Mouse (Mus musculus) lung, embryonic 15.5 days (tissue): ENCODE measurements around the gene Olfr66. TPM values are rescaled to one million over a fixed set of nuclear protein-coding genes. Genes with fewer than 3 reads are reported as not detected.

Source experiments
- ATAC-seq: fragments of 200-750 bp; cut with Nextera tagmentation; 2 replicates; pipeline ENCODE4 v1.8.0; 2017; ENCODE audit warnings: moderate number of reproducible peaks, borderline replicate concordance; ENCODE audit not compliant: low FRiP score, low TSS enrichment; ENCODE audit errors: extremely low read depth
- H3K27ac ChIP-seq: fragments of 300-500 bp; sonication (generic); 2 replicates; pipeline ENCODE4 v1.5.1; 2015; ENCODE audit warnings: moderate library complexity, mild to moderate bottlenecking, inconsistent platforms
- H3K27me3 ChIP-seq: fragments of 300-500 bp; sonication (generic); 2 replicates; pipeline ENCODE4 v1.6.1; 2015; ENCODE audit warnings: inconsistent platforms
- H3K36me3 ChIP-seq: fragments of 300-500 bp; sonication (generic); 2 replicates; pipeline ENCODE4 v1.6.1; 2015; ENCODE audit warnings: inconsistent platforms
- H3K4me1 ChIP-seq: fragments of 300-500 bp; sonication (generic); 2 replicates; pipeline ENCODE4 v1.6.1; 2015; ENCODE audit warnings: inconsistent platforms
- H3K4me2 ChIP-seq: fragments of 300-500 bp; sonication (generic); 2 replicates; pipeline ENCODE4 v1.6.1; 2015; ENCODE audit warnings: inconsistent platforms, mild to moderate bottlenecking, moderate library complexity
- H3K4me3 ChIP-seq: fragments of 300-500 bp; sonication (generic); 2 replicates; pipeline ENCODE4 v1.5.1; 2015; ENCODE audit warnings: mild to moderate bottlenecking, inconsistent platforms
- H3K9ac ChIP-seq: fragments of 300-500 bp; sonication (generic); 2 replicates; pipeline ENCODE4 v1.6.1; 2015; ENCODE audit warnings: inconsistent platforms
- H3K9me3 ChIP-seq: fragments of 300-500 bp; sonication (generic); 2 replicates; pipeline ENCODE4 v1.6.1; 2016; ENCODE audit warnings: inconsistent platforms
- WGBS: fragments of 180-500 bp; shearing (Covaris S2); methylation state at CpG from one replicate; pipeline ENCODE4 v1.1.7; 2015; 5-methylcytosine and 5-hydroxymethylcytosine counted together
- polyA plus RNA-seq: library from polyadenylated mRNA; unstranded; fragments of >200 nt; fragmentation: Nextera tagmentation; extraction: Ambion mirVana; gene quantifications from 2 replicates; pipeline ENCODE4 v1.2.1, GENCODE M21; 2015

Gene Olfr66
- polyA plus RNA-seq, result not detected in 2 replicates

DNA sequence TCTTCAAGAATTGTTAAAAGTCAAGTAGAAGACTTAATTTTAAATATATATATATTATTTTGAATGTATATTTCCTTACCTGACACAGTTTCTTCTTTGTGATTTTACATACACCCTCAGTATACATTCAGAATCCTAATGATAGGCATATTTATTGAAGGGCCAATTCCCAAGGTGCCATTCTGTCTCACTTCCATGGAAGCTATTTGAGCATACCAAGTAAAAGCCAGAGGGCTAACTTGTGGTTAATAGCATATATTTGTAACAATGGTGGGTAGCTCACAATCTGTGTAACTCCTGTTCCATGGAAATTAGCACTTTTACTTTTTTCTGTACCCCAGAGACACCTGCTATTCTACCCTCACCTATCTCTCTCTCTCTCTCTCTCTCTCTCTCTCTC, at the start of gene Olfr66:
Gene Olfr66 (minus strand): TSS at position 101 of the 400 bp plus-strand sequence.
- H3K4me3 ChIP-seq, result no peak within 1 kb of the TSS
- ATAC-seq, result no peak
- no peaks in the 10 kb centered on the region for H3K9me3 ChIP-seq
- H3K36me3 ChIP-seq, result no peaks in the 10 kb centered on the region
- no peak within 1 kb of the TSS for H3K4me2 ChIP-seq
- H3K27me3 ChIP-seq, result no peaks in the 10 kb centered on the region
- H3K27ac ChIP-seq, result no peak within 1 kb of the TSS
- H3K4me1 ChIP-seq, result no peaks in the 10 kb centered on the region
- H3K9ac ChIP-seq, result no peak within 1 kb of the TSS

DNA sequence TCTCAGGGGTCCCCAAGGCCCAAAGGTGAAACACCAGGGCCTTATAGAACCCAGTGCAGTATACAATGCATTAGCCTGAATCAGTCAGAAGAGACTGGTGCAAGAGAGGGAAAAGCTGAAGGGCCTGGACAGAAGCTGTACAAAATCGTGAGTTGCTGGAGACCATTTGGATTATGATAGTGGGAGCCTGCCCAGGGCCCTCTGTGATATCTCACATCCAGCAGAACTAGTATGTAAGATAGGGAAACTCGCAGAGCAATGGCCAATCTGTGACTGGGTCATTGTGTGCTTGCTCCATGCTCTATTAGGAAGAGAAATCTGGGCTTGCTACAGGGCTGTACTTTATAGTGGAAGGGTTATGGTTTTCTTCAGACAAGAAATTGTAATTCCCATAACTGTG, 48.2 kb upstream of the Olfr66 start, which contains the start of gene Olfr632:
Gene Olfr632 (plus strand): TSS at position 84 of the 400 bp plus-strand sequence.
- Histone ChIP-seq H3K4me2 (no peak within 1 kb of the TSS), H3K27ac (no peak within 1 kb of the TSS), H3K9ac (no peak within 1 kb of the TSS), H3K4me3 (no peak within 1 kb of the TSS), H3K4me1 (no peaks in the 10 kb centered on the region), H3K9me3 (no peaks in the 10 kb centered on the region), H3K27me3 (no peaks in the 10 kb centered on the region), H3K36me3 (no peaks in the 10 kb centered on the region)
- ATAC-seq, result no peak
- WGBS, result 66% methylated on average over 2 of the region's 2 CpGs

- no peaks in the 10 kb centered on the region for H3K36me3 ChIP-seq
- H3K4me2 ChIP-seq, result no peak within 1 kb of the TSS
- no peaks in the 10 kb centered on the region for H3K4me1 ChIP-seq
- no peak for ATAC-seq
- H3K27me3 ChIP-seq, result no peaks in the 10 kb centered on the region
- no peaks in the 10 kb centered on the region for H3K9me3 ChIP-seq
- no peak within 1 kb of the TSS for H3K4me3 ChIP-seq
- H3K9ac ChIP-seq, result no peak within 1 kb of the TSS
- no peak within 1 kb of the TSS for H3K27ac ChIP-seq
These were observed 42.5 kb upstream of the Olfr66 start, which contains the start of gene Olfr631 for GRCm38 (mm10) chr7:103928525-103928924. Olfr631 (plus strand) TSS chr7:103928825.

DNA sequence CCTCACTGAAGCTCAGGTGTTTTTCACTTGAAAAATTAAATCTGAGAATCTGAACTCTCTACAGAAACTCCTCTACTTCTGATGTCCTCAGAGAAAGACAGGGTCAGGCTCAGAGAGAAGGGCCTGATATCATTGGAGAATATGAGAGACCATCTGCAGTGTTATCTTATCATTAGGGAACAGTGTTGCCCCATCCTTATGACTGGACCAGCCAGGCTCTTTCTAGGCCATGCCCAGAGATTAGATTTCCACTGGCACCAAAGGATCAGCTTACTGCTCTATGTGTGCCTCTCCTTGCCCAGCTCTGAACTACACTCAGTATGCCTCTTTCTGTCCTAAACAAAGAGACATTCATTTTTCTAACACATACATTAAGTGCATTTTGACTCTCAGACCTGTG, 29.3 kb upstream of the Olfr66 start:
- no peak overlapping the region for H3K4me2 ChIP-seq
- H3K36me3 ChIP-seq, result no peaks in the 10 kb centered on the region
- ATAC-seq, result no peak; the same call in 1 of the 2 replicates
- H3K9me3 ChIP-seq, result no peaks in the 10 kb centered on the region
- no peaks in the 10 kb centered on the region for H3K4me1 ChIP-seq
- no peak overlapping the region for H3K27ac ChIP-seq
- no peak overlapping the region for H3K4me3 ChIP-seq
- H3K27me3 ChIP-seq, result no peaks in the 10 kb centered on the region
- no peak overlapping the region for H3K9ac ChIP-seq

DNA sequence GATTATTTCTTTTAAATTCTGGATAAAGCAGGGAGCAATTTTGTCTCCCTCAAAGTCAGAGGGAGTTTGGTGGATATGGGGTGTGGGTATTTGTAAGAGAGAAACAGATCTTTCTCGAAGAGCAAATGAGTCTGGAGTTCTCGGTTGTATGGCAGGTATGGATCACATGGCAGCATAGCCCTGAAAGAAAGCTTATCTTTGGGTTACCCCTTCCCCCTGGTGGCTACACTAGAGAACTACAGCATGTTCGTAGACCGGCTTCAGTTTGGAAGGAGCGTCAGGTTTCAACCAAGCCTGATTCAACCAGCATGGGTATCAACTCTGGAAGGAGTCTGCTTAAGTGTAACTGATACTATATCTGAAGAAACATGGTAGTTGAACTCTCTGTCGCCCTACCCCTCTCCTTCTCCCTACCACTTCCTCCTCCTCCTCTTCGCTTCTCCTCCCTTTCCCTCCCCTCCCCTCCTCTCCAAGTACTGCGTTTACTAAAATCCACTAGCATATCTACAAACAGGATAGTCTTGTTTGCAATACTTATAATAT, 27.0 kb upstream of the Olfr66 start:
- Histone ChIP-seq H3K27ac (no peak overlapping the region), H3K4me1 (no peaks in the 10 kb centered on the region), H3K9me3 (no peaks in the 10 kb centered on the region), H3K9ac (no peak overlapping the region), H3K27me3 (no peaks in the 10 kb centered on the region), H3K4me2 (no peak overlapping the region), H3K4me3 (no peak overlapping the region), H3K36me3 (no peaks in the 10 kb centered on the region)
- ATAC-seq, result no peak
- WGBS, result 34% methylated on average over 8 of the region's 8 CpGs

DNA sequence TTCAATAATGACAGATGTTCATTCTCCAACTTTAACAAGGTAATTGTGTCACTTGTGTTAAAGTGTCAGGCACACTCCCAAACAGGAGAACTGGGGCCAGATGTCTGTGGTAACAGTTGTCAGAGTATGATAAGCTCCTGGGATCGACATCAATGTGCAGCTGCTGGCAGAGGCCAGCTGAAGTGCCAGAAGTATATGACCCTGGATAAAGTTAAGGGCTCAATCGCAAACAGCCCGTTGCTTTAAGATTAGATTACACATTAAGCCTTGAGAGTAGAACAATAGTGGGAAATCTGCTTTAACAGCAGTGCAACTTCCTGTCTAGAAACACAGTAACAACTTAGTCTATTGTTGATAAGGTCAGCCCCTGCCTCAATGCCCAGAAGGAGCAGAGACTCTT, 24.0 kb upstream of the Olfr66 start:
- Histone ChIP-seq H3K9me3 (no peaks in the 10 kb centered on the region), H3K27ac (no peak overlapping the region), H3K36me3 (no peaks in the 10 kb centered on the region), H3K27me3 (no peaks in the 10 kb centered on the region), H3K9ac (no peak overlapping the region), H3K4me1 (no peaks in the 10 kb centered on the region), H3K4me2 (no peak overlapping the region), H3K4me3 (no peak overlapping the region)
- peak; percentile 78; the same call in 1 of the 2 replicates for ATAC-seq
- WGBS, result 9% methylated on average over 3 of the region's 3 CpGs

DNA sequence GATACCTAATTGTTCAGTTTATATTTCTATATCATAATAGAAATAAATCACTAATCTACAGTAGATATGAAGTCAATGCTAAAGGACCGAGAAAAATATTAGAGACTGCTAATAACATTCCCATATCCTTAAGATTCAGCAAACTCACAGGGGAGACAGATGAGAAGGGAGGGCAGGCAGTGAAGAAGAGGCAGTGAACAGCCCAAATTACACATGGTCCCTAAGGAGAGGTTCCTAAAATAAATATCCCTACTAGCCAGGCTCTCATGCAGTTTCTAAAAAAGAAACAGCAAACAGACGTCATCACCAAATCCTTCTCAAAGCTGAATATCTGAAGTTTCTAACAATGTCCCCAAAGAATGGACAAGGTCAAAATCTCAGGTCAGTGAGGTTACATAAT, 17.1 kb upstream of the Olfr66 start, which contains the start of gene Olfr65:
Gene Olfr65 (plus strand): TSS at position 301 of the 400 bp plus-strand sequence.
- H3K27ac ChIP-seq, result no peak within 1 kb of the TSS
- H3K9ac ChIP-seq, result no peak within 1 kb of the TSS
- no peak within 1 kb of the TSS for H3K4me3 ChIP-seq
- no peak within 1 kb of the TSS for H3K4me2 ChIP-seq
- no peaks in the 10 kb centered on the region for H3K4me1 ChIP-seq
- 63% methylated on average over 2 of the region's 2 CpGs for WGBS
- H3K9me3 ChIP-seq, result no peaks in the 10 kb centered on the region
- no peak for ATAC-seq
- no peaks in the 10 kb centered on the region for H3K36me3 ChIP-seq
- H3K27me3 ChIP-seq, result no peaks in the 10 kb centered on the region

DNA sequence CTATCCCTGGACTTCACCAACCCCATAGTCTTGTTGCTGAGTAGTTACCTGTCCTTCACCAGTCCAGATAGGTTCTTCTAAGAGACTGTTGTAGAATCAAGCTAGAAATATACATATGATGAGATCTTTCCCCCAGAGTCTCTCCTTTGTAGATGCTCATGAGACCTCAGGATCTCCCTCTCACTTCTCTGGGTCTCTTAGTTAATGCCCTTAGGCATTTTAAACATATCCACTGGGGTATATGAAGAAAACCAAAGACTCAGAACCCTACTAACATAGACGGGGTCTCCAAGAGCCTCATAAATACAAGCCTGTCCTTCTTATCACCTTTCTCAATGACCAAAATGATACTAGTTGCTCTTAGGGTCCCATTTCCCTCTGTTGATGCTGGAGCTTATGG, 8.3 kb upstream of the Olfr66 start, which contains the start of gene Olfr64:
Gene Olfr64 (minus strand): TSS at position 101 of the 400 bp plus-strand sequence.
- WGBS, result 71% methylated on average over 1 of the region's 1 CpGs
- Histone ChIP-seq H3K4me2 (no peak within 1 kb of the TSS), H3K36me3 (no peaks in the 10 kb centered on the region), H3K9me3 (no peaks in the 10 kb centered on the region), H3K4me3 (no peak within 1 kb of the TSS), H3K9ac (no peak within 1 kb of the TSS), H3K27ac (no peak within 1 kb of the TSS), H3K4me1 (no peaks in the 10 kb centered on the region), H3K27me3 (no peaks in the 10 kb centered on the region)
- no peak for ATAC-seq

DNA sequence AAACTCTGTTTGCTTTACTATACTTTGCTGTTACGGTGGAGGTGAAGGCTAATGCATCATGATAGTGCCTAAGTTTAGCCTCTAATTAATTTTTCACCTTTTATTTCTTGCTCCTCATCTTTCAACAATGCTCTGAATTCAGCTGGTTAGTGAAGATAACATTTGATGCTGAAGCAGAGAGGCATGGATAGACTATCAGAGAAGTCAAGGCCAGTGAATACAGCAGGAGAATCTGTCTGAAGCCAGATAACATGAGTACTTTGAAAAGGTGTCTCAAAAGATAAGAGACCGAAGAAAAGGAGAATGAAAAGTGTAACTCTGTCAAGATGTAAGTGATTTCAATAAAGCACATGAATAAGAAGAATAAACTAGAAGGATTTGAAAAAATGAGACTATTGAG, 9.0 kb downstream of the Olfr66 start:
- no peak for ATAC-seq
- no peaks in the 10 kb centered on the region for H3K36me3 ChIP-seq
- H3K27me3 ChIP-seq, result no peaks in the 10 kb centered on the region
- H3K9ac ChIP-seq, result no peak overlapping the region
- H3K27ac ChIP-seq, result no peak overlapping the region
- H3K9me3 ChIP-seq, result no peaks in the 10 kb centered on the region
- H3K4me2 ChIP-seq, result no peak overlapping the region
- WGBS, result 64% methylated on average over 2 of the region's 2 CpGs
- H3K4me3 ChIP-seq, result no peak overlapping the region
- no peaks in the 10 kb centered on the region for H3K4me1 ChIP-seq

DNA sequence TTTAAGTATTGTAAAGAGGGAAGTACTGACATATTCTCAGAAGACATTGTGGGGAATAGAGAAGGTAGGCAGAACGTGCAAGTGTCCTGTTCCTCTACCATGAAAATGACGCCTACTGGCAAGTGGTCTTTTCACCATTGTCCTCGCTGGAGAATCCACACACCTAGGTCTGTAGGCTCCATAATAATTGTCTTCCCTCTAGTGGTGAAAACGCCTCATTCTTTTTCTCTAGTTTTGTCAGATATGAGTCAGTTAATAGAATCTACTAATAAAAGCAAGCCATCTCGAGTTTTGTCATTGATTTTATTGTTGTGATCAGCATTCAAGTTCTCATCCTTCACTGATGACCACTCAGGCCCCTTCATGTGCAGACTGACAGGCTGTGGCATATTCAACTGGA, 11.6 kb downstream of the Olfr66 start:
- no peaks in the 10 kb centered on the region for H3K4me1 ChIP-seq
- 36% methylated on average over 5 of the region's 5 CpGs for WGBS
- H3K9me3 ChIP-seq, result no peaks in the 10 kb centered on the region
- no peak overlapping the region for H3K4me3 ChIP-seq
- no peak overlapping the region for H3K27ac ChIP-seq
- no peak overlapping the region for H3K9ac ChIP-seq
- no peak for ATAC-seq
- H3K27me3 ChIP-seq, result no peaks in the 10 kb centered on the region
- H3K4me2 ChIP-seq, result no peak overlapping the region
- H3K36me3 ChIP-seq, result no peaks in the 10 kb centered on the region

- H3K4me1 ChIP-seq, result no peaks in the 10 kb centered on the region
- H3K4me2 ChIP-seq, result no peak overlapping the region
- no peak overlapping the region for H3K27ac ChIP-seq
- H3K27me3 ChIP-seq, result no peaks in the 10 kb centered on the region
- WGBS, result 3% methylated on average over 1 of the region's 1 CpGs
- H3K36me3 ChIP-seq, result no peaks in the 10 kb centered on the region
- H3K9ac ChIP-seq, result no peak overlapping the region
- H3K4me3 ChIP-seq, result no peak overlapping the region
- ATAC-seq, result no peak
- H3K9me3 ChIP-seq, result no peaks in the 10 kb centered on the region
These were observed 13.0 kb downstream of the Olfr66 start for GRCm38 (mm10) chr7:103873064-103873463.

DNA sequence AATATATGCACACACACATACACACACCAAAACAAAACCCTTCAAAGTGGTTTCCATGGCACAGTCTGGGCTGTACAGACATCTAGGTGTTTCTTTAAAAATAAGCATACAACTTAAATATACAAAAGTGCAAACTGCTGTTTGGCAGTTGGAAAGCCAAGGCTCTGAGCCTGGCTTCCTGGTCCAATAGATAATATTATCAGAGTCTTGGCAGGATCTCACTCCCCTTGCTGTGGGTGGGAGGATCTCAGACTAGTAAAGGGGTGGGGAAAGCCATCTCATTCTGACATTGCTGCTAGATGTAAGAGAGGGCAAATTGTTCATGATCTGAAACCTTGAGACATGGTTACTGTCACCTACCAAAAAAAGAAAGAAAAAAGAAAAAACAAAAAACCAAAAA, 15.4 kb downstream of the Olfr66 start:
- H3K27ac ChIP-seq, result no peak overlapping the region
- H3K27me3 ChIP-seq, result no peaks in the 10 kb centered on the region
- no peaks in the 10 kb centered on the region for H3K9me3 ChIP-seq
- peak; percentile 49; the same call in 1 of the 2 replicates for ATAC-seq
- H3K9ac ChIP-seq, result no peak overlapping the region
- no peak overlapping the region for H3K4me2 ChIP-seq
- H3K36me3 ChIP-seq, result no peaks in the 10 kb centered on the region
- no peaks in the 10 kb centered on the region for H3K4me1 ChIP-seq
- no peak overlapping the region for H3K4me3 ChIP-seq

DNA sequence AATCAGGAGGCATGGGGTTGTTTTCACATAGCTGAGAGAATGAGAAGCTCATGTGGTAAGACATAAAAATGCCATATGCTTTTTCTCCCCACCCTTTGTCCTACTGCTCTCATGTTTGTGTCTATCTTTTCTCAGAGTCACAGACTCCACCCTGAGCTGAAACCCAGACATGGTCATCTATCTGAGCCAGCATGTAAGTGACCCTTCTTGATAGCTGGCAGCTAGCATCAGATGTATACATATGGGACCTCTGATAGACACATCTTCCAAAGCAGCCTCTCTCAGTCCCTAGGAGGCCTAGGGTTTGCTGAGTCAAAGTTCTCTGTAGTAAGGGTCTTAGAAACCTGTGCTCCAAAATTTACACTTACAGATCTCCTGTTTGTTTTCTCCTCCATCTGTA, 20.3 kb downstream of the Olfr66 start:
- Histone ChIP-seq H3K4me2 (no peak overlapping the region), H3K27me3 (no peaks in the 10 kb centered on the region), H3K4me1 (no peaks in the 10 kb centered on the region), H3K9ac (no peak overlapping the region), H3K36me3 (no peaks in the 10 kb centered on the region), H3K9me3 (no peaks in the 10 kb centered on the region), H3K27ac (no peak overlapping the region), H3K4me3 (no peak overlapping the region)
- peak; percentile 64; the same call in 1 of the 2 replicates for ATAC-seq
